Mouse (Mus musculus) cerebellum, adult 2 months (tissue): Measurements from ENCODE around the gene Fam69a.

Source experiments
- CTCF ChIP-seq: fragments of 200-500 bp; IDR thresholded peaks from 2 replicates; pipeline ENCODE4 v1.5.1; 2011; ENCODE audit warnings: low read depth, mild to moderate bottlenecking, control low read depth, low read length, moderate library complexity, borderline replicate concordance; ENCODE audit not compliant: insufficient read depth
- POLR2A ChIP-seq: fragments of 200-500 bp; IDR thresholded peaks from 2 replicates; pipeline ENCODE4 v1.6.1; 2011; ENCODE audit warnings: low read length, control low read depth, borderline replicate concordance; ENCODE audit not compliant: insufficient read depth

- TF ChIP-seq POLR2A: no peak
- TF ChIP-seq CTCF: no peak
These were observed 113.0 kb downstream of the Fam69a start for GRCm38 (mm10) chr5:107873886-107874302.
